Mouse (Mus musculus) liver, embryonic 14.5 days (tissue): ENCODE measurements around the gene Arl10.

Experiments used
- CTCF ChIP-seq: IDR thresholded peaks from 2 replicates; pipeline ENCODE4 v1.5.1; 2016; ENCODE audit warnings: antibody characterized with exemption, low read depth, control low read depth
- EP300 ChIP-seq: IDR thresholded peaks from 2 replicates; pipeline ENCODE4 v1.6.1; 2016; ENCODE audit warnings: antibody characterized with exemption, low read depth

- TF ChIP-seq EP300: no peak
- no peak for TF ChIP-seq CTCF
Observed at GRCm38 (mm10) chr13:54596107-54596690, 21.4 kb downstream of the Arl10 start.
